Mouse (Mus musculus): Measurements from ENCODE around the gene Mxi1. TPM values are rescaled to one million over a fixed set of nuclear protein-coding genes. Genes with fewer than 3 reads are reported as not detected.
A peak's percentile ranks its signal among the peaks of the same experiment; 100 is the strongest.

Mxi1 gene
- polyA plus RNA-seq, 1 experiment from 2014 or later = 59.0 TPM

- ATAC-seq (ENCODE audit: low FRiP score) = no peak
- H3K4me2 ChIP-seq = no peak overlapping the region
- no peak overlapping the region for H3K4me3 ChIP-seq (ENCODE audit: low read depth, low read length)
- no peak overlapping the region for H3K27ac ChIP-seq (ENCODE audit: low read depth, low read length)
- H3K27me3 ChIP-seq (ENCODE audit: control insufficient read depth, insufficient read depth, low read length) = no peaks in the 10 kb centered on the region
- no peaks in the 10 kb centered on the region for H3K4me1 ChIP-seq (ENCODE audit: control insufficient read depth, insufficient read depth, low read length)
- H3K36me3 ChIP-seq (ENCODE audit: control insufficient read depth, insufficient read depth, low read length) = no peaks in the 10 kb centered on the region
- no peak for DNase-seq (ENCODE audit: low spot score, missing footprints)
- WGBS = 59% methylated on average over 17 of the region's 17 CpGs
- no peak overlapping the region for H3K9ac ChIP-seq (ENCODE audit: low read length)
- no peaks in the 10 kb centered on the region for H3K9me3 ChIP-seq (ENCODE audit: control insufficient read depth, low read length)
Observed at GRCm38 (mm10) chr19:53299156-53299828, 11.0 kb upstream of the Mxi1 start.

GRCm38 (mm10) chr19:53299829-53300181, 10.5 kb upstream of the Mxi1 start:
- no peak for ATAC-seq (ENCODE audit: low FRiP score)
- Histone ChIP-seq H3K36me3 (ENCODE audit: control insufficient read depth, insufficient read depth, low read length) (no peaks in the 10 kb centered on the region), H3K27ac (ENCODE audit: low read depth, low read length) (no peak overlapping the region), H3K27me3 (ENCODE audit: control insufficient read depth, insufficient read depth, low read length) (no peaks in the 10 kb centered on the region), H3K4me2 (no peak overlapping the region), H3K9me3 (ENCODE audit: control insufficient read depth, low read length) (no peaks in the 10 kb centered on the region), H3K4me1 (ENCODE audit: control insufficient read depth, insufficient read depth, low read length) (no peaks in the 10 kb centered on the region), H3K9ac (ENCODE audit: low read length) (no peak overlapping the region), H3K4me3 (ENCODE audit: low read depth, low read length) (no peak overlapping the region)
- DNase-seq (ENCODE audit: low spot score, missing footprints) = no peak
- WGBS = 86% methylated on average over 4 of the region's 4 CpGs

GRCm38 (mm10) chr19:53303382-53303781, 6.9 kb upstream of the Mxi1 start:
- Histone ChIP-seq H3K4me1 (ENCODE audit: control insufficient read depth, insufficient read depth, low read length) (peaks cover 5% of the 10 kb centered on the region; the same call in 1 of the 2 replicates), H3K27me3 (ENCODE audit: control insufficient read depth, insufficient read depth, low read length) (no peaks in the 10 kb centered on the region), H3K9me3 (ENCODE audit: control insufficient read depth, low read length) (no peaks in the 10 kb centered on the region), H3K36me3 (ENCODE audit: control insufficient read depth, insufficient read depth, low read length) (no peaks in the 10 kb centered on the region), H3K4me2 (no peak overlapping the region), H3K27ac (ENCODE audit: low read depth, low read length) (no peak overlapping the region), H3K9ac (ENCODE audit: low read length) (no peak overlapping the region), H3K4me3 (ENCODE audit: low read depth, low read length) (no peak overlapping the region)
- WGBS = 86% methylated on average over 7 of the region's 7 CpGs
- DNase-seq (ENCODE audit: low spot score, missing footprints) (no peak), ATAC-seq (ENCODE audit: low FRiP score) (no peak)

- no peak overlapping the region for H3K27ac ChIP-seq (ENCODE audit: low read depth, low read length)
- H3K27me3 ChIP-seq (ENCODE audit: control insufficient read depth, insufficient read depth, low read length) = no peaks in the 10 kb centered on the region
- ATAC-seq (ENCODE audit: low FRiP score) (no peak), DNase-seq (ENCODE audit: low spot score, missing footprints) (no peak)
- H3K4me3 ChIP-seq (ENCODE audit: low read depth, low read length) = no peak overlapping the region
- no peak overlapping the region for H3K9ac ChIP-seq (ENCODE audit: low read length)
- peaks cover 9% of the 10 kb centered on the region for H3K4me1 ChIP-seq (ENCODE audit: control insufficient read depth, insufficient read depth, low read length)
- H3K4me2 ChIP-seq = no peak overlapping the region
- 87% methylated on average over 8 of the region's 8 CpGs for WGBS
- H3K9me3 ChIP-seq (ENCODE audit: control insufficient read depth, low read length) = no peaks in the 10 kb centered on the region
- H3K36me3 ChIP-seq (ENCODE audit: control insufficient read depth, insufficient read depth, low read length) = no peaks in the 10 kb centered on the region
Observed at GRCm38 (mm10) chr19:53305621-53306020, 4.7 kb upstream of the Mxi1 start.

- Histone ChIP-seq H3K4me2 (peak overlapping the region; percentile 12), H3K4me1 (ENCODE audit: control insufficient read depth, insufficient read depth, low read length) (peaks cover 9% of the 10 kb centered on the region), H3K9me3 (ENCODE audit: control insufficient read depth, low read length) (no peaks in the 10 kb centered on the region), H3K36me3 (ENCODE audit: control insufficient read depth, insufficient read depth, low read length) (no peaks in the 10 kb centered on the region), H3K9ac (ENCODE audit: low read length) (no peak overlapping the region), H3K27me3 (ENCODE audit: control insufficient read depth, insufficient read depth, low read length) (no peaks in the 10 kb centered on the region), H3K27ac (ENCODE audit: low read depth, low read length) (peak overlapping the region; percentile 25; the same call in 1 of the 2 replicates), H3K4me3 (ENCODE audit: low read depth, low read length) (no peak overlapping the region)
- 18% methylated on average over 11 of the region's 11 CpGs for WGBS
- no peak for DNase-seq (ENCODE audit: low spot score, missing footprints)
- ATAC-seq (ENCODE audit: low FRiP score) = no peak
Observed at GRCm38 (mm10) chr19:53306706-53307105, 3.6 kb upstream of the Mxi1 start.

- ATAC-seq (ENCODE audit: low FRiP score) (no peak), DNase-seq (ENCODE audit: low spot score, missing footprints) (no peak)
- Histone ChIP-seq H3K9ac (ENCODE audit: low read length) (0 out of 2 replicates have a peak overlapping the region, but pooled peaks have one; percentile 20), H3K36me3 (ENCODE audit: control insufficient read depth, insufficient read depth, low read length) (no peaks in the 10 kb centered on the region), H3K9me3 (ENCODE audit: control insufficient read depth, low read length) (no peaks in the 10 kb centered on the region), H3K27me3 (ENCODE audit: control insufficient read depth, insufficient read depth, low read length) (no peaks in the 10 kb centered on the region), H3K27ac (ENCODE audit: low read depth, low read length) (peak overlapping the region; percentile 25; the same call in 1 of the 2 replicates), H3K4me2 (peak overlapping the region; percentile 12), H3K4me3 (ENCODE audit: low read depth, low read length) (no peak overlapping the region), H3K4me1 (ENCODE audit: control insufficient read depth, insufficient read depth, low read length) (peaks cover 9% of the 10 kb centered on the region)
- WGBS = 46% methylated on average over 6 of the region's 6 CpGs
Observed at GRCm38 (mm10) chr19:53307219-53307618, 3.1 kb upstream of the Mxi1 start.

- DNase-seq (ENCODE audit: low spot score, missing footprints) = no peak
- no peak overlapping the region for H3K27ac ChIP-seq (ENCODE audit: low read depth, low read length)
- no peak overlapping the region for H3K9ac ChIP-seq (ENCODE audit: low read length)
- no peak for ATAC-seq (ENCODE audit: low FRiP score)
- H3K27me3 ChIP-seq (ENCODE audit: control insufficient read depth, insufficient read depth, low read length) = no peaks in the 10 kb centered on the region
- H3K4me1 ChIP-seq (ENCODE audit: control insufficient read depth, insufficient read depth, low read length) = peaks cover 12% of the 10 kb centered on the region
- H3K36me3 ChIP-seq (ENCODE audit: control insufficient read depth, insufficient read depth, low read length) = no peaks in the 10 kb centered on the region
- no peaks in the 10 kb centered on the region for H3K9me3 ChIP-seq (ENCODE audit: control insufficient read depth, low read length)
- H3K4me3 ChIP-seq (ENCODE audit: low read depth, low read length) = no peak overlapping the region
- H3K4me2 ChIP-seq = no peak overlapping the region
- 11% methylated on average over 4 of the region's 4 CpGs for WGBS
Observed at GRCm38 (mm10) chr19:53309631-53310030, 687 bp upstream of the Mxi1 start.

GRCm38 (mm10) chr19:53310771-53311523, 629 bp downstream of the Mxi1 start:
- Histone ChIP-seq H3K4me1 (ENCODE audit: control insufficient read depth, insufficient read depth, low read length) (peaks cover 20% of the 10 kb centered on the region), H3K9ac (ENCODE audit: low read length) (peak overlapping the region; percentile 94), H3K4me2 (peak overlapping the region; percentile 96), H3K4me3 (ENCODE audit: low read depth, low read length) (peak overlapping the region; percentile 93), H3K27ac (ENCODE audit: low read depth, low read length) (peak overlapping the region; percentile 89), H3K9me3 (ENCODE audit: control insufficient read depth, low read length) (no peaks in the 10 kb centered on the region), H3K27me3 (ENCODE audit: control insufficient read depth, insufficient read depth, low read length) (no peaks in the 10 kb centered on the region), H3K36me3 (ENCODE audit: control insufficient read depth, insufficient read depth, low read length) (no peaks in the 10 kb centered on the region; the same call in 1 of the 2 replicates)
- WGBS = under 1% methylated on average over 48 of the region's 48 CpGs
- DNase-seq (ENCODE audit: low spot score, missing footprints) (peak; percentile 94), ATAC-seq (ENCODE audit: low FRiP score) (no peak)

Data from midbrain, embryonic 11.5 days (tissue).